Mouse (Mus musculus) liver, embryonic 16.5 days (tissue): ENCODE measurements around the gene Cep41. TPM values are rescaled to one million over a fixed set of nuclear protein-coding genes. Genes with fewer than 3 reads are reported as not detected.

ENCODE experiments used
- ATAC-seq: fragments of 200-750 bp; cut with Nextera tagmentation; 2 replicates; pipeline ENCODE4 v1.8.0; 2017; ENCODE audit warnings: low read depth, mild to moderate bottlenecking, moderate number of reproducible peaks, moderate library complexity
- H3K27ac ChIP-seq: fragments of 300-500 bp; sonication (generic); 2 replicates; pipeline ENCODE4 v1.5.1; 2014; ENCODE audit warnings: mild to moderate bottlenecking, low read length
- H3K27me3 ChIP-seq: fragments of 300-500 bp; sonication (generic); 2 replicates; pipeline ENCODE4 v1.6.1; 2014; ENCODE audit warnings: low read depth, low read length, mixed read lengths; ENCODE audit not compliant: control insufficient read depth, insufficient read depth
- H3K36me3 ChIP-seq: fragments of 300-500 bp; sonication (generic); 2 replicates; pipeline ENCODE4 v1.6.1; 2014; ENCODE audit warnings: mild to moderate bottlenecking; ENCODE audit not compliant: control insufficient read depth, insufficient read depth
- H3K4me1 ChIP-seq: fragments of 300-500 bp; sonication (generic); 2 replicates; pipeline ENCODE4 v1.6.1; 2014; ENCODE audit warnings: low read depth, low read length, mixed read lengths; ENCODE audit not compliant: control insufficient read depth
- H3K4me2 ChIP-seq: fragments of 300-500 bp; sonication (generic); 2 replicates; pipeline ENCODE4 v1.6.1; 2014; ENCODE audit warnings: low read depth, low read length, mixed read lengths
- H3K4me3 ChIP-seq: fragments of 300-500 bp; sonication (generic); 2 replicates; pipeline ENCODE4 v1.5.1; 2014; ENCODE audit warnings: low read depth, mild to moderate bottlenecking, low read length
- H3K9ac ChIP-seq: fragments of 300-500 bp; sonication (generic); 2 replicates; pipeline ENCODE4 v1.6.1; 2014; ENCODE audit warnings: low read depth, low read length
- H3K9me3 ChIP-seq: fragments of 300-500 bp; sonication (generic); replicated peaks from 2 replicates; pipeline ENCODE4 v1.6.1; 2016; ENCODE audit warnings: low read length; ENCODE audit not compliant: control insufficient read depth
- WGBS: fragments of 180-500 bp; shearing (Covaris S2); extraction: QIAGEN DNeasy Blood & Tissue Kit; methylation state at CpG from one replicate; pipeline ENCODE4 v1.1.7; 2014; ENCODE audit not compliant: insufficient replicate concordance; 5-methylcytosine and 5-hydroxymethylcytosine counted together
- polyA plus RNA-seq: library from polyadenylated mRNA; unstranded; fragments of >200 nt; fragmentation: Nextera tagmentation; extraction: Ambion mirVana; gene quantifications from 2 replicates; pipeline ENCODE4 v1.2.1, GENCODE M21; 2015

The Cep41 gene
- polyA plus RNA-seq, 1 experiment from 2014 or later: 3.9 TPM

- 4% methylated on average over 13 of the region's 13 CpGs for WGBS
- H3K4me1 ChIP-seq: peaks cover 4% of the 10 kb centered on the region; the same call in 1 of the 2 replicates
- no peak overlapping the region for H3K27ac ChIP-seq
- no peak overlapping the region for H3K4me2 ChIP-seq
- ATAC-seq: no peak
- H3K27me3 ChIP-seq: peaks cover 4% of the 10 kb centered on the region
- H3K36me3 ChIP-seq: no peaks in the 10 kb centered on the region
- H3K4me3 ChIP-seq: no peak overlapping the region
- no peaks in the 10 kb centered on the region for H3K9me3 ChIP-seq
- no peak overlapping the region for H3K9ac ChIP-seq
These were observed 76.3 kb downstream of the Cep41 start for GRCm38 (mm10) chr6:30617020-30617958.

DNA sequence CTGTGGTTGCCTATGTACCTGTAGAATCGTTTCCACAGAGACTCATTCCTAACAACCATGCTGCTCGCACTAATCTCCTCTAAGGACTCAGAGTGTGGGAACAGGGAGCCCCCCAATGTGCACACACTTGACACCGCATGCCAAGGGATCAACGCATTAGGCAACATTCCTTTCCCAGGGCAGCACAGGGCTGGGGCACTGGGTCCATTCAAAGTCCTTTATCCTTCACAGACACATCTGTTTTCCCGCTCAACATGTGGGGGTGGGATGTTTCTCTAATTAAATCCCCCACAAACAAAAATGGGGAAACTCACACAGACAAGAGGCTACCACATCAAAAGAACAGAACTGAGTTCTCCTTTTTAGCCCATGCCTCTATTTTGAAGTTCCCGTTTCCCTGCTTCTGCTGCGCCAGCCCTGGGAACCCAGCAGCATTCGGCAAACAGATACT, 77.0 kb downstream of the Cep41 start:
- Histone ChIP-seq H3K4me1 (peaks cover 4% of the 10 kb centered on the region; the same call in 1 of the 2 replicates), H3K9ac (no peak overlapping the region), H3K27ac (no peak overlapping the region), H3K36me3 (no peaks in the 10 kb centered on the region), H3K4me2 (no peak overlapping the region), H3K27me3 (peaks cover 4% of the 10 kb centered on the region), H3K9me3 (no peaks in the 10 kb centered on the region), H3K4me3 (no peak overlapping the region)
- WGBS: 6% methylated on average over 8 of the region's 8 CpGs
- no peak for ATAC-seq

- Histone ChIP-seq H3K9ac (no peak overlapping the region), H3K4me3 (no peak overlapping the region), H3K27ac (no peak overlapping the region), H3K4me1 (peaks cover 4% of the 10 kb centered on the region; the same call in 1 of the 2 replicates), H3K4me2 (no peak overlapping the region), H3K9me3 (no peaks in the 10 kb centered on the region), H3K36me3 (no peaks in the 10 kb centered on the region), H3K27me3 (peaks cover 4% of the 10 kb centered on the region)
- no peak for ATAC-seq
- 26% methylated on average over 4 of the region's 4 CpGs for whole genome bisulfite sequencing
These were observed 77.8 kb downstream of the Cep41 start for GRCm38 (mm10) chr6:30615741-30616140.

- ATAC-seq: no peak
- Histone ChIP-seq H3K27me3 (peaks cover 4% of the 10 kb centered on the region; the same call in 1 of the 2 replicates), H3K27ac (no peak overlapping the region), H3K9me3 (no peaks in the 10 kb centered on the region), H3K4me2 (no peak overlapping the region), H3K4me3 (no peak overlapping the region), H3K36me3 (no peaks in the 10 kb centered on the region), H3K4me1 (peaks cover 4% of the 10 kb centered on the region; the same call in 1 of the 2 replicates), H3K9ac (no peak overlapping the region)
- 65% methylated on average over 6 of the region's 6 CpGs for whole genome bisulfite sequencing
These were observed 79.3 kb downstream of the Cep41 start for GRCm38 (mm10) chr6:30614251-30614650.

- H3K4me2 ChIP-seq: no peak overlapping the region
- H3K9ac ChIP-seq: no peak overlapping the region
- no peak overlapping the region for H3K27ac ChIP-seq
- WGBS: 68% methylated on average over 5 of the region's 5 CpGs
- H3K36me3 ChIP-seq: no peaks in the 10 kb centered on the region
- no peak for ATAC-seq
- H3K27me3 ChIP-seq: no peaks in the 10 kb centered on the region; the same call in 1 of the 2 replicates
- H3K4me1 ChIP-seq: no peaks in the 10 kb centered on the region
- no peaks in the 10 kb centered on the region for H3K9me3 ChIP-seq
- H3K4me3 ChIP-seq: no peak overlapping the region
These were observed 82.3 kb downstream of the Cep41 start for GRCm38 (mm10) chr6:30611212-30611611.

- Histone ChIP-seq H3K4me2 (no peak within 1 kb of the TSS), H3K4me1 (no peaks in the 10 kb centered on the region), H3K27ac (no peak within 1 kb of the TSS), H3K9me3 (no peaks in the 10 kb centered on the region), H3K4me3 (no peak within 1 kb of the TSS), H3K27me3 (no peaks in the 10 kb centered on the region; the same call in 1 of the 2 replicates), H3K36me3 (no peaks in the 10 kb centered on the region), H3K9ac (no peak within 1 kb of the TSS)
- WGBS: 82% methylated on average over 7 of the region's 7 CpGs
- no peak for ATAC-seq
These were observed 82.8 kb downstream of the Cep41 start, which contains the start of gene Cpa5 for GRCm38 (mm10) chr6:30610710-30611109. Gene Cpa5, plus strand, starts transcription at chr6:30611010.

DNA sequence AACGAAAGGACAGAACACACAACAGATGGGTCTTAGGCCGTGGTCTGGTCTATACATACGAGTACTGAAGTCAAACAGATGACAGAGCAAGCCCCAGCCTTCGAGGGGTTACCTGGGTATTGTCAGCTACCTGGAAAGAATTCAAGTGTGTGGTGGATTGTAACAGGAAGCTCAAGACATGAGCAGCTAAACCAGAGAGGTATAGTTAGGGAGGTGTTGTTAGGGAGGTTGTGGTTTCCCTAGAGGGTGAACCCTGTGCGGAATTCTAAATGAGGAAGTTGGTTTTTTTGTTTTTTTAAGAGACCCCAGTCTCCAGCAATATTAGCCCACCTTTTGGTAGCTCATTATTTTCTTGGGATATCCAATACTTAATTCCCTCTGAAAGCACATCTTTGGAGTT, 87.9 kb downstream of the Cep41 start:
- no peak overlapping the region for H3K27ac ChIP-seq
- H3K9me3 ChIP-seq: no peaks in the 10 kb centered on the region
- 23% methylated on average over 5 of the region's 5 CpGs for WGBS
- no peak for ATAC-seq
- no peaks in the 10 kb centered on the region for H3K27me3 ChIP-seq
- H3K36me3 ChIP-seq: no peaks in the 10 kb centered on the region
- no peak overlapping the region for H3K4me2 ChIP-seq
- no peak overlapping the region for H3K9ac ChIP-seq
- H3K4me3 ChIP-seq: no peak overlapping the region
- no peaks in the 10 kb centered on the region for H3K4me1 ChIP-seq

DNA sequence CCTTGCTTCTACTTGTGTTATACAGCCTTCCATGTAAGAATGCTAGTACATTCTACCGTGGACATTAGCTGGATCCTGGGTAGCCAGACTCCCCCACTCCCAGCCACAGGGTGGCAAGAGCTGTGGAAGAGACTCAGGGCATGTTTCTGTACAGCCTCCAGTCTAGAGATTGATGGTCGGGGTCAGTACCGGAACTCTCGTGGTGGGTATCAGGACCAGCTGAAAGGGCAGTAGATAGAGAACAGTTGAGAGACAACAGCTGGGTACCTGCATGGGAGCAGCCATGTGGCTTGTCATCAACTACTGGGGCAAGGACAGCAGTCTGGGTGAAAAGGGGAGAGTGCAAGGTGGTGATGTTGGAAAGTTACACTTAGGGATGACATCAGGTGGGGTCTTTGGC, 88.4 kb downstream of the Cep41 start:
- Histone ChIP-seq H3K9ac (no peak overlapping the region), H3K36me3 (no peaks in the 10 kb centered on the region), H3K4me1 (no peaks in the 10 kb centered on the region), H3K4me3 (no peak overlapping the region), H3K27ac (no peak overlapping the region), H3K9me3 (no peaks in the 10 kb centered on the region), H3K27me3 (no peaks in the 10 kb centered on the region), H3K4me2 (no peak overlapping the region)
- no peak for ATAC-seq
- WGBS: 64% methylated on average over 4 of the region's 4 CpGs

GRCm38 (mm10) chr6:30604342-30604867, 89.1 kb downstream of the Cep41 start:
- no peaks in the 10 kb centered on the region for H3K36me3 ChIP-seq
- H3K9ac ChIP-seq: no peak overlapping the region
- H3K27ac ChIP-seq: no peak overlapping the region
- H3K9me3 ChIP-seq: no peaks in the 10 kb centered on the region
- ATAC-seq: no peak
- no peak overlapping the region for H3K4me2 ChIP-seq
- no peaks in the 10 kb centered on the region for H3K4me1 ChIP-seq
- H3K4me3 ChIP-seq: no peak overlapping the region
- H3K27me3 ChIP-seq: no peaks in the 10 kb centered on the region
- 49% methylated on average over 7 of the region's 7 CpGs for WGBS
